In the genomic region with DNA sequence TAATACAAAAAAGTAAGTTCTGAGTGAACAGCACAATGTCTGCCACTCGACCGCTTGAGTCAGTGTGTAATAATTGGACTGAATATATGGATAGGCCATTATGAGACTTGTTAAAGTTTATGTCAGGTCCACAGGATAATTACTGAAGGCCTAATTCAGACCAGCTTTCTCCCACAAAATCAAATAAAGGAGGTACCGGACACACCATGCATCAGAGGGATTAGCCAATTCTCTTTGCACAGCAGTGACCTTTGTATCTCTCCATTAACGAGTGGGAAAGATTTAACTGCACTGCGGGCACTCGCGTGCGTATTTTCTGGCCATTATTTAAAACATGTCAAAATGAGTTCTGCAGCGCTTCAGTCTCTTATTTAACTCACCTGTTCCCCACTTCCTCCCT, we compare ENCODE assay signal across 25 mouse cellular contexts.
DNase-seq lines count a peak whose midpoint lies in the region; ATAC-seq lines count a peak whose summit lies in the region.
"Had no signal": no experiment of that assay in that cellular context is flagged by ENCODE, and none has a peak within 500 bp of the region (broad histone marks: within the 10 kb centered on the region; RNA-seq: fewer than 3 reads in every experiment).

No protein-coding gene starts in this region.

- peak; percentile 40 for DNase-seq in embryo, embryonic 10 days (ENCODE audit: low spot score)
- DNase-seq in embryo, embryonic 9.5 days (ENCODE audit: extremely low spot score) = no peak
- DNase-seq in liver, embryonic 11.5 days (ENCODE audit: low spot score) = no peak
- DNase-seq in hindlimb bud, embryonic 11.5 days (ENCODE audit: extremely low spot score, low read depth, low spot score) = peak; percentile 88
- DNase-seq in retina, embryonic 14.5 days (ENCODE audit: low spot score) = peak; percentile 38
- DNase-seq in neural tube, embryonic 10.5 days (ENCODE audit: extremely low spot score, low spot score) = no peak
- DNase-seq in testis, postnatal 14 days (ENCODE audit: low spot score) = no peak
- DNase-seq: adrenal gland, adult 2 months; cerebellum, adult 2 months; cerebellum, postnatal 25 days; gastrocnemius, postnatal 36 days; heart, adult 18-20 months; heart, postnatal 36 days; kidney, postnatal 14 days; layer of hippocampus, adult 9-11 months; lung, postnatal 36 days had no signal

- H3K4me1 ChIP-seq in liver, embryonic 11.5 days (replicated peaks; ENCODE audit: control insufficient read depth, insufficient read depth, low read length) = no peaks in the 10 kb centered on the region
- no peaks in the 10 kb centered on the region for H3K4me1 ChIP-seq in liver, embryonic 12.5 days
- H3K4me1 ChIP-seq: embryonic facial prominence, embryonic 15.5 days; hindbrain, embryonic 12.5 days; midbrain, embryonic 15.5 days; neural tube, embryonic 12.5 days had no signal

- WGBS in liver, embryonic 11.5 days = 61% methylated on average over 9 of the region's 9 CpGs
- WGBS in liver, embryonic 12.5 days (ENCODE audit: insufficient replicate concordance) = 65% methylated on average over 9 of the region's 9 CpGs

- no peak overlapping the region for H3K4me2 ChIP-seq in liver, embryonic 11.5 days
- H3K4me2 ChIP-seq in liver, embryonic 12.5 days = no peak overlapping the region
- H3K4me2 ChIP-seq: embryonic facial prominence, embryonic 15.5 days; heart, embryonic 11.5 days; hindbrain, embryonic 12.5 days; midbrain, embryonic 15.5 days; neural tube, embryonic 12.5 days had no signal

- no peak overlapping the region for H3K27ac ChIP-seq in liver, embryonic 11.5 days (ENCODE audit: low read depth, low read length)
- no peak overlapping the region for H3K27ac ChIP-seq in liver, embryonic 12.5 days
- H3K27ac ChIP-seq: embryonic facial prominence, embryonic 15.5 days; hindbrain, embryonic 12.5 days; midbrain, embryonic 15.5 days; neural tube, embryonic 12.5 days had no signal

- H3K9me3 ChIP-seq in liver, embryonic 11.5 days (ENCODE audit: control insufficient read depth, low read length) = no peaks in the 10 kb centered on the region
- no peaks in the 10 kb centered on the region for H3K9me3 ChIP-seq in liver, embryonic 12.5 days (replicated peaks)
- H3K9me3 ChIP-seq: embryonic facial prominence, embryonic 15.5 days; hindbrain, embryonic 12.5 days; midbrain, embryonic 15.5 days; neural tube, embryonic 12.5 days had no signal

- H3K27me3 ChIP-seq in liver, embryonic 11.5 days (replicated peaks; ENCODE audit: control insufficient read depth, insufficient read depth, low read length) = no peaks in the 10 kb centered on the region
- H3K27me3 ChIP-seq in liver, embryonic 12.5 days (replicated peaks) = no peaks in the 10 kb centered on the region
- H3K27me3 ChIP-seq: CH12.LX; embryonic facial prominence, embryonic 15.5 days; hindbrain, embryonic 12.5 days; midbrain, embryonic 15.5 days; neural tube, embryonic 12.5 days had no signal

- no peak overlapping the region for H3K4me3 ChIP-seq in liver, embryonic 11.5 days (ENCODE audit: low read depth, low read length)
- H3K4me3 ChIP-seq in liver, embryonic 12.5 days = no peak overlapping the region
- H3K4me3 ChIP-seq: embryonic facial prominence, embryonic 15.5 days; hindbrain, embryonic 12.5 days; midbrain, embryonic 15.5 days; neural tube, embryonic 12.5 days had no signal

- H3K36me3 ChIP-seq in liver, embryonic 11.5 days (ENCODE audit: control insufficient read depth, insufficient read depth, low read length) = no peaks in the 10 kb centered on the region
- no peaks in the 10 kb centered on the region for H3K36me3 ChIP-seq in liver, embryonic 12.5 days
- H3K36me3 ChIP-seq: embryonic facial prominence, embryonic 15.5 days; hindbrain, embryonic 12.5 days; midbrain, embryonic 15.5 days; neural tube, embryonic 12.5 days had no signal

- peak; percentile 51; the same call in 1 of the 2 replicates for ATAC-seq in liver, embryonic 11.5 days (replicated peaks; ENCODE audit: low FRiP score)
- ATAC-seq in liver, embryonic 12.5 days = no peak
- ATAC-seq: activated CD4-positive, CD25-positive, alpha-beta regulatory T cell, adult 4 months; intestine, postnatal 0 days; midbrain, embryonic 15.5 days had no signal

- H3K9ac ChIP-seq in liver, embryonic 11.5 days (ENCODE audit: low read depth, low read length) = no peak overlapping the region
- no peak overlapping the region for H3K9ac ChIP-seq in liver, embryonic 12.5 days
- H3K9ac ChIP-seq: embryonic facial prominence, embryonic 15.5 days; hindbrain, embryonic 12.5 days; midbrain, embryonic 15.5 days; neural tube, embryonic 12.5 days had no signal

Comparison
In these comparisons a context has a peak if more than half of its experiments do, and no peak if none do; other contexts are left out.
1. DNase-seq: peak in embryo, embryonic 10 days (single experiment), hindlimb bud, embryonic 11.5 days (single experiment) and retina, embryonic 14.5 days (single experiment); none in embryo, embryonic 9.5 days (single experiment), liver, embryonic 11.5 days (single experiment), neural tube, embryonic 10.5 days (single experiment) and testis, postnatal 14 days (single experiment).